16 mouse cellular contexts compared by ENCODE assay signal in the genomic region with DNA sequence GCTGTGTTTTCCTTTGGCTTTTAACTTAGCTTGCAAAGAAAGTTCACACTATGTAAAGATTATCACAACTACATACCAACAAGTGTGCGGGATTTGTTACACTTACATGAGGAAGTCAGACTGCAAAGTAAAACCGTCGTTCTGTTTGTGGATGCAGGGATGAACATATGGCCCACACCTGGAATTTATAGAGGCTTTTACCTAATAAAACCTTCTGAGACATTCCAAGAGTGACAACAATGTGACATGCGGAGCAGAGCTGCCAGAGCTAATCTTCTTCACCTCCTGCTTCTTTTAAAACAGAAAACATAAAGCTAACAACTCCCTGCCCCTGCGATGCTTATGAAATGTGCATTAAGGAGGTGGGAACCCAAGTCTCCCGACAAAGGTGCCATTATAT.
"Had no signal": no experiment of that assay in that cellular context is flagged by ENCODE, and none has a peak within 500 bp of the region (broad histone marks: within the 10 kb centered on the region; RNA-seq: fewer than 3 reads in every experiment).

No protein-coding gene starts in this region.

- DNase-seq: kidney, postnatal 10 days; kidney, postnatal 4 days; left cerebral cortex, postnatal 4 days; lung, embryonic 14.5 days; lung, postnatal 10 days; lung, postnatal 4 days; retina, postnatal 1 day; right cerebral cortex, postnatal 4 days; spleen, adult 18-20 months; thymus, adult 18-20 months; thymus, postnatal 14 days had no signal

- H3K9ac ChIP-seq: liver, embryonic 12.5 days; lung, embryonic 14.5 days; midbrain, embryonic 15.5 days; neural tube, embryonic 12.5 days had no signal

- H3K36me3 ChIP-seq: liver, embryonic 12.5 days; midbrain, embryonic 15.5 days; neural tube, embryonic 12.5 days had no signal

- H3K27me3 ChIP-seq: liver, embryonic 12.5 days; midbrain, embryonic 15.5 days; neural tube, embryonic 12.5 days had no signal

- H3K9me3 ChIP-seq: liver, embryonic 12.5 days; midbrain, embryonic 15.5 days; neural tube, embryonic 12.5 days had no signal

- H3K4me1 ChIP-seq: liver, embryonic 12.5 days; midbrain, embryonic 15.5 days; neural tube, embryonic 12.5 days had no signal

- H3K4me3 ChIP-seq: layer of hippocampus, adult 2 months; liver, embryonic 12.5 days; midbrain, embryonic 15.5 days; neural tube, embryonic 12.5 days had no signal

- H3K27ac ChIP-seq: layer of hippocampus, adult 2 months; liver, embryonic 12.5 days; midbrain, embryonic 15.5 days; neural tube, embryonic 12.5 days had no signal

- ATAC-seq: liver, embryonic 12.5 days; midbrain, embryonic 15.5 days had no signal

- H3K4me2 ChIP-seq: liver, embryonic 12.5 days; lung, embryonic 14.5 days; midbrain, embryonic 11.5 days; midbrain, embryonic 15.5 days; neural tube, embryonic 12.5 days had no signal
